Mouse (Mus musculus): ENCODE data around the gene Asic2.
"Not testable (repeated sequence)": the region's sequence is repeated elsewhere in the genome, so short reads cannot be mapped to it uniquely, and the experiment has no call there.

DNA sequence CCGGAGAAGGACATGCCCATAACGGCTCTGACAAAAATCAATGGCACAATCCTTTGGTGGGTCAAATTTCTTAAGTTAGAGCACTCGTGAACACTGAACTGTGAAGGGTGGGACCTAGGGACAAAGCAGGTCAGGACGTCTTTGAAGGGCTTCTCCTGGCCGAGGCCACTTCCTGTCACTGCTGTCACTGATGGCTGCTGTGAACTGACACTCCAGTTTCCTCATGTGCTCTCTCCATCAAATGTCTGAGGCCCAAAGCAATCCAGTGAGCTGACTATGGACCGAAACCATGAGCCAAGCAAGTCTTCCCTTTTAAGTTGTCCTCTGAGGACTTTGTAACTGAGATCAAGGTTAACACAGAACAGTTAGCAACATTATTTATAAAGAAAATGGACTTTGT, 617.8 kb downstream of the Asic2 start:
- TF ChIP-seq POLR2A (IDR thresholded peaks at IDR 0.05; ENCODE audit: control insufficient read depth in 1 of 2, insufficient read depth in 1 of 2, low read depth in 1 of 2, low read length in 2 of 2, poor library complexity in 1 of 2); CTCF (IDR thresholded peaks at IDR 0.05 in 2 of 3, conservative IDR thresholded peaks at IDR 0.05 in 1 of 3; ENCODE audit: control insufficient read depth in 1 of 3, insufficient read depth in 1 of 3, low read depth in 2 of 3, low read length in 3 of 3, poor library complexity in 1 of 3, severe bottlenecking in 1 of 3); BHLHE40 (IDR thresholded peaks at IDR 0.05; ENCODE audit: borderline replicate concordance, low read depth, low read length); SIN3A (IDR thresholded peaks at IDR 0.05; ENCODE audit: low read length); EP300 (IDR thresholded peaks at IDR 0.05; ENCODE audit: low read depth in 1 of 2, low read length in 2 of 2); GATA1 (IDR thresholded peaks at IDR 0.05; ENCODE audit: low read depth, low read length); CHD1 (IDR thresholded peaks at IDR 0.05; ENCODE audit: low read depth, low read length); MEF2A (IDR thresholded peaks at IDR 0.05; ENCODE audit: extremely low read depth, insufficient replicate concordance, low read depth, low read length, poor library complexity, severe bottlenecking); CHD2 (IDR thresholded peaks at IDR 0.05; ENCODE audit: low read length); ETS1 (IDR thresholded peaks at IDR 0.05; ENCODE audit: low read depth, low read length); ZMIZ1 (IDR thresholded peaks at IDR 0.05; ENCODE audit: low read depth, low read length); NELFE (IDR thresholded peaks at IDR 0.05; ENCODE audit: low read depth, low read length): not testable (repeated sequence)
